In the genomic region with DNA sequence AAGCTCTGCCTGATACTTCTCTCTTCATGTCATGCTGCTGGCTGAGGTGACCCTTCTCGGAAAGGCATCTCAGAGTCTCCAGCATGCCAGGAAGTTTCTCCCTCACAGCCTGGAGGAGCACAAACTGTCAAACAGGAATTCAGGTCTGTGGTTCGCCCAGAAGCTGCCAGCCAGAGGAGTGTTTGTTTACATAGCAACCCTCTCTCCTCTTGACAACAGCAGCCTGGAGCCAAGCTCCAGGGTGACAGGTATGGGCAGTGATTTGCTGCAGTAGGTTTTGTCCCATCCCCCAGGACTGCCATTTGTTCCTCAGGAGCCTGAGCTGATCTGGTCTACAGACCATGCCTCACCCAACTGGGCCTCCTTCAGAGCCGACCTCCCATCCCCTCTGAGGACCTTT, we compare ENCODE assay signal across 7 mouse cellular contexts.
DNase-seq lines count a peak whose midpoint lies in the region; ATAC-seq lines count a peak whose summit lies in the region.

No protein-coding gene starts in this region.

- H3K27me3 ChIP-seq in neural tube, embryonic 15.5 days (replicated peaks) = no peaks in the 10 kb centered on the region
- no peaks in the 10 kb centered on the region for H3K27me3 ChIP-seq in heart, embryonic 10.5 days (ENCODE audit: insufficient read depth, poor library complexity, severe bottlenecking)
- H3K27me3 ChIP-seq in limb, embryonic 10.5 days (ENCODE audit: low read depth, poor library complexity, severe bottlenecking) = no peaks in the 10 kb centered on the region

- no peak overlapping the region for H3K4me3 ChIP-seq in neural tube, embryonic 15.5 days (replicated peaks)
- H3K4me3 ChIP-seq in heart, embryonic 10.5 days = no peak overlapping the region
- H3K4me3 ChIP-seq in limb, embryonic 10.5 days = no peak overlapping the region

- intact Hi-C loops in left cerebral cortex, postnatal 25 days (cut with DNase I) = no loop called here
- intact Hi-C loops in left cerebral cortex, postnatal 36 days (cut with DNase I) = no loop called here

- H3K36me3 ChIP-seq in neural tube, embryonic 15.5 days = no peaks in the 10 kb centered on the region
- H3K36me3 ChIP-seq in heart, embryonic 10.5 days = no peaks in the 10 kb centered on the region
- no peaks in the 10 kb centered on the region for H3K36me3 ChIP-seq in limb, embryonic 10.5 days

- ATAC-seq in neural tube, embryonic 15.5 days (ENCODE audit: low FRiP score) = no peak

- 0 out of 2 replicates have a peak, but pooled peaks cover 4% of the 10 kb centered on the region for H3K4me1 ChIP-seq in neural tube, embryonic 15.5 days
- peaks cover 19% of the 10 kb centered on the region for H3K4me1 ChIP-seq in heart, embryonic 10.5 days
- H3K4me1 ChIP-seq in limb, embryonic 10.5 days = peaks cover 15% of the 10 kb centered on the region

- H3K9ac ChIP-seq in neural tube, embryonic 15.5 days (replicated peaks) = no peak overlapping the region

- peak; percentile 14 for DNase-seq in neural tube, embryonic 10.5 days (ENCODE audit: extremely low spot score, low spot score)
- DNase-seq in heart, embryonic 10.5 days (ENCODE audit: low spot score) = peak; percentile 84
- DNase-seq in limb, embryonic 10.5 days (ENCODE audit: low spot score) = no peak
- no peak for DNase-seq in adrenal gland, postnatal 36 days
- DNase-seq in left cerebral cortex, postnatal 25 days (ENCODE audit: low spot score in 2 of 2) = no peak
- no peak for DNase-seq in left cerebral cortex, postnatal 36 days (ENCODE audit: low spot score in 2 of 2)

- no peak overlapping the region for H3K4me2 ChIP-seq in neural tube, embryonic 15.5 days

- 51% methylated on average over 3 of the region's 3 CpGs for WGBS in neural tube, embryonic 15.5 days
- 8% methylated on average over 3 of the region's 3 CpGs for WGBS in heart, embryonic 10.5 days
- WGBS in limb, embryonic 10.5 days = 16% methylated on average over 3 of the region's 3 CpGs

- H3K27ac ChIP-seq in neural tube, embryonic 15.5 days (replicated peaks) = no peak overlapping the region
- H3K27ac ChIP-seq in heart, embryonic 10.5 days = peak overlapping the region; percentile 77
- H3K27ac ChIP-seq in limb, embryonic 10.5 days = peak overlapping the region; percentile 10; the same call in 1 of the 2 replicates

- H3K9me3 ChIP-seq in neural tube, embryonic 15.5 days (replicated peaks) = no peaks in the 10 kb centered on the region
- H3K9me3 ChIP-seq in heart, embryonic 10.5 days = no peaks in the 10 kb centered on the region
- H3K9me3 ChIP-seq in limb, embryonic 10.5 days (replicated peaks) = no peaks in the 10 kb centered on the region

Comparison
In these comparisons a context has a peak if more than half of its experiments do, and no peak if none do; other contexts are left out.
1. DNase-seq: peak in neural tube, embryonic 10.5 days (single experiment) and heart, embryonic 10.5 days (single experiment); none in limb, embryonic 10.5 days (single experiment), adrenal gland, postnatal 36 days (0 of 2), left cerebral cortex, postnatal 25 days (0 of 2) and left cerebral cortex, postnatal 36 days (0 of 2).